Comparison of ENCODE assay signal across 21 mouse cellular contexts in the genomic region with DNA sequence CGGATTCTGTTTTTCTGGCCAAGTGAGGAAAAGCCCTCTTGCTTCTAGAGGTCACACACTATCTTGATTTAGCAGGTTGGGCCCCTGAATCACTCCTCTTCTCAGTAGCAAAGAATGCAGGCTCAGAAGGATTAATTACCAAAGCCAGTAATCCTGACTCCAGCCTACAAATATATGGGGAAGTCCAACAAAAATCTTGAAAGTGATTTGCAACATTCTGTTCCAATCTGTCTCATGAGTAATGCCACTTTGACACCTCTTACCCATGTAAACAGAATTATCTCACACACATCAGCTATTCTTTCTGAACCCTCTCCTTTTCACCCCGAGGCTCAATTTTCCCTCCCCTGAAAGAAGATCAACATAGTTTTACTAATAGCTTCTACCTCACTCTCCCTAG.
DNase-seq lines count a peak whose midpoint lies in the region; TF ChIP-seq lines count a peak whose summit lies in the region.
"Had no signal": no experiment of that assay in that cellular context is flagged by ENCODE, and none has a peak within 500 bp of the region (broad histone marks: within the 10 kb centered on the region; RNA-seq: fewer than 3 reads in every experiment).

No protein-coding gene starts in this region.

- 65% methylated on average over 2 of the region's 2 CpGs for WGBS in hindbrain, embryonic 10.5 days

- no peaks in the 10 kb centered on the region for H3K27me3 ChIP-seq in hindbrain, embryonic 10.5 days (ENCODE audit: insufficient read depth, poor library complexity, severe bottlenecking)
- H3K27me3 ChIP-seq: forebrain, embryonic 13.5 days; limb, embryonic 12.5 days had no signal

- no peak for TF ChIP-seq POLR2A in embryonic fibroblast, embryonic 13.5 days (IDR thresholded peaks at IDR 0.05; ENCODE audit: low read depth, low read length)

- H3K4me1 ChIP-seq in embryonic fibroblast, embryonic 13.5 days (ENCODE audit: control insufficient read depth, insufficient read depth, low read length) = peaks cover 3% of the 10 kb centered on the region; the same call in 1 of the 2 replicates
- H3K4me1 ChIP-seq in hindbrain, embryonic 10.5 days (replicated peaks) = no peaks in the 10 kb centered on the region
- H3K4me1 ChIP-seq: forebrain, embryonic 13.5 days; limb, embryonic 12.5 days had no signal

- TF ChIP-seq CTCF in embryonic fibroblast, embryonic 13.5 days (IDR thresholded peaks at IDR 0.05; ENCODE audit: borderline replicate concordance, insufficient read depth, low read length) = no peak

- peak overlapping the region; percentile 34; the same call in 1 of the 2 replicates for H3K27ac ChIP-seq in embryonic fibroblast, embryonic 13.5 days (ENCODE audit: insufficient read depth, low read length)
- no peak overlapping the region for H3K27ac ChIP-seq in hindbrain, embryonic 10.5 days
- H3K27ac ChIP-seq: forebrain, embryonic 13.5 days; hindbrain, embryonic 14.5 days; layer of hippocampus, adult 2 months; limb, embryonic 12.5 days; macrophage had no signal

- no peaks in the 10 kb centered on the region for H3K36me3 ChIP-seq in hindbrain, embryonic 10.5 days
- H3K36me3 ChIP-seq: limb, embryonic 12.5 days had no signal

- no peak overlapping the region for H3K4me3 ChIP-seq in embryonic fibroblast, embryonic 13.5 days (ENCODE audit: insufficient read depth, low read length)
- no peak overlapping the region for H3K4me3 ChIP-seq in hindbrain, embryonic 10.5 days
- H3K4me3 ChIP-seq: forebrain, embryonic 13.5 days; layer of hippocampus, adult 2 months; limb, embryonic 12.5 days had no signal

- H3K9me3 ChIP-seq in hindbrain, embryonic 10.5 days = no peaks in the 10 kb centered on the region
- H3K9me3 ChIP-seq: forebrain, embryonic 13.5 days; limb, embryonic 12.5 days had no signal

- peak; percentile 35 for DNase-seq in embryo, embryonic 10 days (ENCODE audit: low spot score)
- no peak for DNase-seq in embryo, embryonic 10.5 days (ENCODE audit: low spot score)
- DNase-seq in urinary bladder, postnatal 14 days (ENCODE audit: low spot score) = peak; percentile 4
- DNase-seq in urinary bladder, postnatal 36 days (ENCODE audit: low spot score in 2 of 2) = no peak
- DNase-seq in yolk sac, embryonic 10.5 days (ENCODE audit: low spot score) = peak; percentile 15
- DNase-seq in hindbrain, embryonic 10.5 days (ENCODE audit: low spot score) = no peak
- no peak for DNase-seq in adrenal gland, adult (ENCODE audit: inconsistent age in 2 of 2, low spot score in 1 of 2)
- DNase-seq: adrenal gland, postnatal 25 days; cerebellum, adult 11 months; cerebellum, adult 9-11 months; gastrocnemius, postnatal 36 days; heart, postnatal 36 days; kidney, adult 8-10 months; layer of hippocampus, postnatal 36 days; liver, postnatal 0 days had no signal

Comparison
In these comparisons a context has a peak if more than half of its experiments do, and no peak if none do; other contexts are left out.
1. DNase-seq: peak in embryo, embryonic 10 days (single experiment), urinary bladder, postnatal 14 days (single experiment) and yolk sac, embryonic 10.5 days (single experiment); none in embryo, embryonic 10.5 days (single experiment), urinary bladder, postnatal 36 days (0 of 2), hindbrain, embryonic 10.5 days (single experiment) and adrenal gland, adult (0 of 2).